Mouse (Mus musculus) brain, embryonic 14.5 days (tissue): ENCODE measurements around the gene Snapc4.

Experiments
- CTCF ChIP-seq: fragments of 200-500 bp; IDR thresholded peaks from 2 replicates; pipeline ENCODE4 v1.5.1; 2012; ENCODE audit warnings: inconsistent platforms, mild to moderate bottlenecking, moderate library complexity, borderline replicate concordance; ENCODE audit not compliant: insufficient read depth, insufficient read length; ENCODE audit errors: extremely low read depth
- POLR2A ChIP-seq: fragments of 200-500 bp; IDR thresholded peaks from 2 replicates; pipeline ENCODE4 v1.6.1; 2012; ENCODE audit warnings: mild to moderate bottlenecking, inconsistent platforms, borderline replicate concordance; ENCODE audit not compliant: poor library complexity, insufficient read depth, insufficient read length, severe bottlenecking; ENCODE audit errors: extremely low read depth

DNA sequence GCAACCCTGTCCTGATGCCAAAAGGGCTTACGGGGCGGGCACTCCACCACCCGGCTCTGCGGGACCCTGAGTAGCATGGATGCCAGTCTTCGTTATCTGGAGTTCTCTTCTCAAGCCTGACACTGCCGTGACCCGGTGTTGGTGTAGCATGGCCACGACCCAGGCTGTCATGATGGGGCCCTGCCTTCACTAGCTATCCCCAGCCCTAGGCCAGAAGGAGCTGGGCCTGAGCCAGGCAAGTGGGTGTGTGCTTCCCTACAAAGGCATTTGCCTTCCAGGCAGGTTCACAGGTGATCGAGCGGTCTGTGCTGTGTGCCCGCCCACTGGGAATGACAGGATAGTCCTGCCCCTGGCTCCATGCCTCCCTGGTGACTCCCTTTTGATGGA, 64.5 kb downstream of the Snapc4 start:
- TF ChIP-seq CTCF (no peak), POLR2A (no peak)
